Mouse (Mus musculus): ENCODE measurements at regions not wholly inside any gene's neighbourhood (a gene's known extent, or its start where the extent isn't known, plus 50 kb on each side); places are given as distances from the start of the nearest gene placed in this dataset.

GRCm38 (mm10) chr10:84024294-84024693 is 301.6 kb downstream of the 1500009L16Rik start:
- DNase-seq (ENCODE audit: low spot score in 2 of 2), result no peak

- no peak for DNase-seq (ENCODE audit: low spot score in 2 of 2)
Observed at GRCm38 (mm10) chr10:84024901-84025300, 302.2 kb downstream of the 1500009L16Rik start.

GRCm38 (mm10) chr10:84026798-84027197 is 304.1 kb downstream of the 1500009L16Rik start:
- no peak for DNase-seq (ENCODE audit: low spot score in 2 of 2)

GRCm38 (mm10) chr10:84036131-84036877 is 313.6 kb downstream of the 1500009L16Rik start:
- no peak for DNase-seq (ENCODE audit: low spot score in 2 of 2)

- DNase-seq (ENCODE audit: low spot score in 2 of 2), result no peak
Observed at GRCm38 (mm10) chr10:84048706-84049105, 326.0 kb downstream of the 1500009L16Rik start.

- DNase-seq (ENCODE audit: low spot score in 2 of 2), result no peak
Observed at GRCm38 (mm10) chr10:84052696-84053095, 330.0 kb downstream of the 1500009L16Rik start.

- no peak for DNase-seq (ENCODE audit: low spot score in 2 of 2)
Observed at GRCm38 (mm10) chr10:84054551-84055336, 332.1 kb downstream of the 1500009L16Rik start.

- no peak for DNase-seq (ENCODE audit: low spot score in 2 of 2)
Observed at GRCm38 (mm10) chr10:84055402-84056167, 332.9 kb downstream of the 1500009L16Rik start.

GRCm38 (mm10) chr10:84056323-84057169 is 333.9 kb downstream of the 1500009L16Rik start:
- no peak for DNase-seq (ENCODE audit: low spot score in 2 of 2)

- DNase-seq (ENCODE audit: low spot score in 2 of 2), result no peak
Observed at GRCm38 (mm10) chr10:84058301-84058700, 335.6 kb downstream of the 1500009L16Rik start.

GRCm38 (mm10) chr10:84059646-84060491 is 337.2 kb downstream of the 1500009L16Rik start:
- DNase-seq (ENCODE audit: low spot score in 2 of 2), result no peak

- peak in 1 of 2 experiments; percentile 44 for DNase-seq (ENCODE audit: low spot score in 2 of 2)
Observed at GRCm38 (mm10) chr10:84060492-84061218, 338.0 kb downstream of the 1500009L16Rik start.

GRCm38 (mm10) chr10:84067052-84067650 is 344.5 kb downstream of the 1500009L16Rik start:
- no peak for DNase-seq (ENCODE audit: low spot score in 2 of 2)

GRCm38 (mm10) chr10:84069806-84070205 is 347.1 kb downstream of the 1500009L16Rik start:
- DNase-seq (ENCODE audit: low spot score in 2 of 2), result no peak

- DNase-seq (ENCODE audit: low spot score in 2 of 2), result no peak
Observed at GRCm38 (mm10) chr10:84072866-84073483, 350.3 kb downstream of the 1500009L16Rik start.

- no peak for DNase-seq (ENCODE audit: low spot score in 2 of 2)
Observed at GRCm38 (mm10) chr10:84075581-84075980, 352.9 kb downstream of the 1500009L16Rik start.

GRCm38 (mm10) chr10:84080236-84080635 is 357.6 kb downstream of the 1500009L16Rik start:
- no peak for DNase-seq (ENCODE audit: low spot score in 2 of 2)

- DNase-seq (ENCODE audit: low spot score in 2 of 2), result no peak
Observed at GRCm38 (mm10) chr10:84081673-84082072, 358.7 kb downstream of the Nuak1 start.
